Mouse (Mus musculus) MEL (cell line): ENCODE results near the gene Spi1. TPM values are rescaled to one million over a fixed set of nuclear protein-coding genes. Genes with fewer than 3 reads are reported as not detected.

Experiments used
- DNase-seq: peaks from one replicate; pipeline ENCODE4 v3.0.0; 2011; ENCODE audit warnings: low read depth, low spot score
- H3K27ac ChIP-seq: 2 replicates; pipeline ENCODE4 v1.5.1; 2012; ENCODE audit warnings: low read depth, mild to moderate bottlenecking, control low read depth, low read length, moderate library complexity; ENCODE audit not compliant: control insufficient read depth
- H3K27me3 ChIP-seq, 2 experiments: fragments of 150-350 bp in 1 of 2; sonication (generic) in 1 of 2; 2 replicates each; pipeline ENCODE4 v1.6.1; 2012; ENCODE audit warnings: low read length in 2 of 2, mild to moderate bottlenecking in 2 of 2, improper control_type of control experiment in 1 of 2, moderate library complexity in 1 of 2; ENCODE audit not compliant: insufficient read depth in 2 of 2, control insufficient read depth in 1 of 2
- H3K36me3 ChIP-seq, 2 experiments: 2 replicates each; pipeline ENCODE4 v1.6.1; 2012 to 2014; ENCODE audit warnings: low read length in 2 of 2, improper control_type of control experiment in 1 of 2, inconsistent platforms in 1 of 2, mild to moderate bottlenecking in 1 of 2; ENCODE audit not compliant: insufficient read depth in 2 of 2, control insufficient read depth in 1 of 2
- H3K4me1 ChIP-seq, 2 experiments: fragments of 150-350 bp in 1 of 2; sonication (generic) in 1 of 2; 2 replicates each; pipeline ENCODE4 v1.6.1; 2012; ENCODE audit warnings: low read length in 2 of 2, improper control_type of control experiment in 1 of 2, mild to moderate bottlenecking in 1 of 2; ENCODE audit not compliant: insufficient read depth in 2 of 2, control insufficient read depth in 1 of 2
- H3K4me3 ChIP-seq, 2 experiments: fragments of 150-350 bp in 1 of 2; sonication (generic) in 1 of 2; 2 replicates each; pipeline ENCODE4 v1.5.1; 2012; ENCODE audit warnings: low read depth in 2 of 2, low read length in 2 of 2, mild to moderate bottlenecking in 2 of 2, moderate library complexity in 2 of 2, control low read depth in 1 of 2, improper control_type of control experiment in 1 of 2; ENCODE audit not compliant: control insufficient read depth in 1 of 2, insufficient read depth in 1 of 2
- H3K79me2 ChIP-seq: 2 replicates; pipeline ENCODE4 v1.6.1; 2012; ENCODE audit warnings: mild to moderate bottlenecking, low read length, moderate library complexity; ENCODE audit not compliant: control insufficient read depth, poor library complexity, insufficient read depth
- H3K9ac ChIP-seq: 2 replicates; pipeline ENCODE4 v1.6.1; 2012; ENCODE audit warnings: low read depth, mild to moderate bottlenecking, control low read depth, low read length, moderate library complexity; ENCODE audit not compliant: control insufficient read depth, poor library complexity, severe bottlenecking
- H3K9me3 ChIP-seq: fragments of 150-350 bp; sonication (generic); replicated peaks from 2 replicates; pipeline ENCODE4 v1.6.1; 2012; ENCODE audit warnings: mild to moderate bottlenecking, low read length, improper control_type of control experiment, moderate library complexity; ENCODE audit not compliant: insufficient read depth
- CHD1 ChIP-seq: IDR thresholded peaks from 2 replicates; pipeline ENCODE4 v1.6.1; 2012; ENCODE audit warnings: low read depth, mild to moderate bottlenecking, inconsistent platforms, low read length, improper control_type of control experiment
- CTCF ChIP-seq, 3 experiments: IDR thresholded peaks in 2 of 3; conservative IDR thresholded peaks in 1 of 3; 2 replicates each; pipeline ENCODE4 v1.5.1; 2011 to 2012; ENCODE audit warnings: low read length in 3 of 3, low read depth in 2 of 3, mild to moderate bottlenecking in 2 of 3, improper control_type of control experiment in 1 of 3, inconsistent platforms in 1 of 3, mixed read lengths in 1 of 3, moderate library complexity in 1 of 3; ENCODE audit not compliant: control insufficient read depth in 1 of 3, insufficient read depth in 1 of 3, poor library complexity in 1 of 3, severe bottlenecking in 1 of 3
- E2F4 ChIP-seq: IDR thresholded peaks from 2 replicates; pipeline ENCODE4 v1.6.1; 2011; ENCODE audit warnings: low read depth, low read length, improper control_type of control experiment, borderline replicate concordance
- ETS1 ChIP-seq: IDR thresholded peaks from 2 replicates; pipeline ENCODE4 v1.6.1; 2012; ENCODE audit warnings: low read depth, mild to moderate bottlenecking, inconsistent platforms, low read length, improper control_type of control experiment, moderate library complexity
- KAT2A ChIP-seq: conservative IDR thresholded peaks from 2 replicates; pipeline ENCODE4 v1.6.1; 2012; ENCODE audit warnings: low read depth, low read length, improper control_type of control experiment, inconsistent platforms
- MAX ChIP-seq: IDR thresholded peaks from 2 replicates; pipeline ENCODE4 v1.6.1; 2011; ENCODE audit warnings: low read length, improper control_type of control experiment
- MEF2A ChIP-seq: IDR thresholded peaks from 2 replicates; pipeline ENCODE4 v1.6.1; 2014; ENCODE audit warnings: low read depth, mild to moderate bottlenecking, inconsistent platforms, low read length, improper control_type of control experiment; ENCODE audit not compliant: poor library complexity, insufficient replicate concordance, severe bottlenecking; ENCODE audit errors: extremely low read depth
- MYC ChIP-seq: IDR thresholded peaks from 2 replicates; pipeline ENCODE4 v1.6.1; 2011; ENCODE audit warnings: low read depth, mild to moderate bottlenecking, low read length, improper control_type of control experiment, moderate library complexity
- NELFE ChIP-seq: IDR thresholded peaks from 2 replicates; pipeline ENCODE4 v1.6.1; 2011; ENCODE audit warnings: low read depth, low read length, improper control_type of control experiment
- NRF1 ChIP-seq: IDR thresholded peaks from 2 replicates; pipeline ENCODE4 v1.6.1; 2014; ENCODE audit warnings: low read depth, mild to moderate bottlenecking, inconsistent platforms, low read length, improper control_type of control experiment, moderate library complexity; ENCODE audit not compliant: poor library complexity, insufficient read depth, severe bottlenecking
- POLR2A ChIP-seq, 2 experiments: IDR thresholded peaks; 2 replicates each; pipeline ENCODE4 v1.6.1; 2011 to 2012; ENCODE audit warnings: low read length in 2 of 2, mild to moderate bottlenecking in 2 of 2, control low read depth in 1 of 2, improper control_type of control experiment in 1 of 2, low read depth in 1 of 2, moderate library complexity in 1 of 2; ENCODE audit not compliant: control insufficient read depth in 1 of 2, insufficient read depth in 1 of 2, poor library complexity in 1 of 2
- POLR2AphosphoS2 ChIP-seq: IDR thresholded peaks from 2 replicates; pipeline ENCODE4 v1.6.1; 2011; ENCODE audit warnings: low read length, improper control_type of control experiment
- POLR2AphosphoS5 ChIP-seq: IDR thresholded peaks from 2 replicates; pipeline ENCODE4 v1.6.1; 2012; ENCODE audit warnings: low read depth, borderline replicate concordance, mild to moderate bottlenecking, inconsistent platforms, low read length, moderate library complexity, mixed read lengths
- SIN3A ChIP-seq: IDR thresholded peaks from 2 replicates; pipeline ENCODE4 v1.6.1; 2012; ENCODE audit warnings: low read length, improper control_type of control experiment, inconsistent platforms
- SMC3 ChIP-seq: IDR thresholded peaks from 2 replicates; pipeline ENCODE4 v1.6.1; 2011; ENCODE audit warnings: low read depth, low read length, improper control_type of control experiment
- TBP ChIP-seq: IDR thresholded peaks from 2 replicates; pipeline ENCODE4 v1.8.0; 2011; ENCODE audit warnings: low read depth, low read length, improper control_type of control experiment
- TCF12 ChIP-seq: IDR thresholded peaks from 2 replicates; pipeline ENCODE4 v1.6.1; 2014; ENCODE audit warnings: low read depth, mild to moderate bottlenecking, inconsistent platforms, low read length, improper control_type of control experiment, moderate library complexity
- ZC3H11A ChIP-seq: IDR thresholded peaks from 2 replicates; pipeline ENCODE4 v1.6.1; 2012; ENCODE audit warnings: low read depth, mild to moderate bottlenecking, inconsistent platforms, low read length, improper control_type of control experiment
- ZKSCAN1 ChIP-seq: IDR thresholded peaks from 2 replicates; pipeline ENCODE4 v1.6.1; 2012; ENCODE audit warnings: low read depth, mild to moderate bottlenecking, inconsistent platforms, low read length, improper control_type of control experiment, moderate library complexity
- polyA plus RNA-seq, 2 experiments: library from polyadenylated mRNA; stranded (reverse) in 1 of 2; unstranded in 1 of 2; fragments of >175 nt in 1 of 2; fragments of >200 nt in 1 of 2; gene quantifications; 2 replicates each; pipeline versions ENCODE4 v1.2.1 to v1.2.4; 2012; ENCODE audit warnings: low replicate concordance in 2 of 2, low read depth in 1 of 2; ENCODE audit not compliant: insufficient read length in 2 of 2, insufficient read depth in 1 of 2, missing spikeins in 1 of 2
- total RNA-seq: library from RNA; depleted of rRNA; stranded (reverse); fragments of 300-350 nt; gene quantifications from 2 replicates; pipeline ENCODE4 v1.2.3, GENCODE M21; 2012

Spi1 gene
- total and polyA plus RNA-seq, 3 experiments, result 95.9 to 142 (median 129) TPM

GRCm38 (mm10) chr2:91061849-91062481, 20.2 kb upstream of the Spi1 start:
- TF ChIP-seq ETS1 (no peak), POLR2AphosphoS5 (no peak), NELFE (no peak), E2F4 (no peak), TCF12 (no peak), SMC3 (no peak), ZKSCAN1 (no peak), TBP (no peak), CHD1 (no peak), POLR2A (IDR thresholded peaks at IDR 0.05; ENCODE audit: control insufficient read depth in 1 of 2, insufficient read depth in 1 of 2, low read depth in 1 of 2, low read length in 2 of 2, poor library complexity in 1 of 2) (no peak), SIN3A (no peak), NRF1 (no peak), CTCF (IDR thresholded peaks at IDR 0.05 in 2 of 3, conservative IDR thresholded peaks at IDR 0.05 in 1 of 3; ENCODE audit: control insufficient read depth in 1 of 3, insufficient read depth in 1 of 3, low read depth in 2 of 3, low read length in 3 of 3, poor library complexity in 1 of 3, severe bottlenecking in 1 of 3) (no peak), MAX (no peak)
- no peak overlapping the region for H3K4me3 ChIP-seq
- H3K36me3 ChIP-seq, result peaks cover 0 to 2% of the 10 kb centered on the region in 2 experiments; a peak in 2 of 4 replicates
- H3K9me3 ChIP-seq, result no peaks in the 10 kb centered on the region
- no peaks in the 10 kb centered on the region; a peak in 1 of 4 replicates for H3K4me1 ChIP-seq
- H3K27ac ChIP-seq, result no peak overlapping the region
- no peak overlapping the region for H3K9ac ChIP-seq
- no peaks in the 10 kb centered on the region for H3K79me2 ChIP-seq
- no peaks in the 10 kb centered on the region for H3K27me3 ChIP-seq
- no peak for DNase-seq

DNA sequence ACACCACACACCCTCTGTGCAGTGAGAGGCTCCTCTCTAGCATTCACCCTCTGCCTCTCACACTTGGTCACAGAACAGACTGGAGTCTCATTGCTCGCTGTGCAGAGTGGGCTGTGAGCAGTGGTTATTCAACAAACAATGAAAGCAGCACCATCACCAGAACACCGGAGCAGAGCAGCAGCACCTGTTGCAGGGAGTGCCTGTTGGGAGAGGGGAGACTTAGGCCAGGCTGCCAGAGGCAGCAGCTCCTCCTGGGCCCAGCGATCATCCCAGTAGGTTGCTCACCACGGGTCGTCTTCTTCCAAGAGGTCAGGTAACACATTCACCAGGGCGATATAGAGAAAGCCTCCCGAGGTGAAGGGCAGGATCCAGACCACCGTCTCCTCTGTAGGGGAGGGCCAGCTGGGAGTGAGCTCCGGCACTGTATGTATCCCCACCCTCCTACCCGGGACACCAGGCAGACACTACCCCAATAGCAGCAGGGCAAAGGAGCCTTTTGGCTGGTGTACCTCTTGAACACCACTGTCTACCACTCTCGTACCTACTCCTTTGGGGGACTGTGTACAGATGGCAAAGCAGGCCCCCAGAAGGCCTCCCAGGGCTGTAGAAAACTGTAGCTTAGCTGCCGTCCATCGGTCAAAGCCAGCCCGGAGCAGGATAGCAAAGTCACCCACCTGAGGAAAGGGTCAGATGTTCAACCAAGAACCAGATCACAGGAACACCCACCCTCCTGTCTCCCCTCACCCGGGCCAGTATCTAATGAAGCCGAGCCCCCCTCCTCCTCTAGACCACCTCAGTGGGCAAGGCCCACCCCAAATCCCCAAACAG, 19.2 kb upstream of the Spi1 start:
- no peak for DNase-seq
- Histone ChIP-seq H3K27me3 (no peaks in the 10 kb centered on the region), H3K9me3 (no peaks in the 10 kb centered on the region), H3K36me3 (peaks cover 0 to 2% of the 10 kb centered on the region in 2 experiments; a peak in 1 of 4 replicates), H3K4me3 (no peak overlapping the region), H3K27ac (no peak overlapping the region), H3K79me2 (no peaks in the 10 kb centered on the region), H3K9ac (no peak overlapping the region), H3K4me1 (no peaks in the 10 kb centered on the region; a peak in 1 of 4 replicates)
- no peak for TF ChIP-seq POLR2AphosphoS2
- no peak for TF ChIP-seq CTCF (IDR thresholded peaks at IDR 0.05 in 2 of 3, conservative IDR thresholded peaks at IDR 0.05 in 1 of 3; ENCODE audit: control insufficient read depth in 1 of 3, insufficient read depth in 1 of 3, low read depth in 2 of 3, low read length in 3 of 3, poor library complexity in 1 of 3, severe bottlenecking in 1 of 3)
- no peak for TF ChIP-seq NELFE
- TF ChIP-seq POLR2A (IDR thresholded peaks at IDR 0.05; ENCODE audit: control insufficient read depth in 1 of 2, insufficient read depth in 1 of 2, low read depth in 1 of 2, low read length in 2 of 2, poor library complexity in 1 of 2), result no peak
- TF ChIP-seq KAT2A, result no peak
- no peak for TF ChIP-seq MYC
- no peak for TF ChIP-seq ZC3H11A
- no peak for TF ChIP-seq POLR2AphosphoS5
- no peak for TF ChIP-seq MEF2A
- no peak for TF ChIP-seq ZKSCAN1
- TF ChIP-seq TBP, result no peak
- no peak for TF ChIP-seq MAX
- no peak for TF ChIP-seq CHD1
